Mouse (Mus musculus) retina, adult 2 months (tissue): Measurements from ENCODE around the gene Map2k2.
"Not testable (repeated sequence)": the region's sequence is repeated elsewhere in the genome, so short reads cannot be mapped to it uniquely, and the experiment has no call there.

Experiments used
- DNase-seq: peaks from one replicate; pipeline ENCODE4 v3.0.0-alpha.2; 2012; ENCODE audit warnings: low read depth, low spot score

Map2k2 gene

DNA sequence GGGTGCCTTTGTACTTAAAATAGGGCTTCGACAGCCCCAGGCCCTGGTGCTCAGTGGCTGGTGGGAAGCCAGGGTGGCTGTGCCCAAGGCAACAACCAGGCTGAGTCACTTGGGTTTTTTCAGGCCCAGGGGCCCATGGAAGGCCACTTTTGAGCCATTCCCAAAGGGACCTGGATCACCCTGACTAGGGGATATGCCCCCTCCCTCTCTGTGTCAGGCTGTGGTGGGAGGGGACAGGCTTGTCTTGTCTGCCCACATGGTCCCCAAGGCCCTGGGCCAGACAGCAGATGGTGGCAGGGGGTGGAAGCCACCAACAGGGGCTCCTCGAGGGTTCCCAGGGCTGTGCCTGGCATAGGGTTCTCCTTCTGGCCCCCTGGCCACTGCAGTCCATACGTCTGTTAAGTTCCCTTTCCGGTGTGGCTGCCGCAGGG lies 36.9 kb downstream of the Map2k2 start:
- DNase-seq, result no peak

DNA sequence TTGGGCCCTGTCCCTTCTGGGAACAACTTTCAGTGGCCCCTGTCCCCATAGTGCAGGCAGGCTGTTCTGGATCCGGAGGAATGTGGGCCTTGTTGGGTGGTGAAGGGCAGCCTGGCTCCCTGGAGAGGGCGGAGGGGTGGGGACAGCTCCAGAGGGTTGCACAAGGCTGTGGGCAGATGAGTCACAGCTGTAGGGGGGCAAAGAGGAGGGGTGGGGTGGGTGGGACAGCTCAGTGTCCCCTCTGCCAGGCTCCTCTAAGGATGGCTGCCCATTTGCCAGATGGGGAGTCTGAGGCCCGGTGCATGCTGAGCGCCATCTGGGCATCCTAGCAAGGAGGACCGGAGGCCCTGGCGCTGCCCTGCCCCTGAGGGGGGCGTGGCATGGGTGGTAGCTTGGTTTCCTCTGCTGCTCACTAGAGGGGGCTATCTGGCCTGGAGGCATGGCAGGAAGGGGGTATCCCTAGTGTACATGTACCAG lies 37.5 kb downstream of the Map2k2 start:
- no peak for DNase-seq

DNA sequence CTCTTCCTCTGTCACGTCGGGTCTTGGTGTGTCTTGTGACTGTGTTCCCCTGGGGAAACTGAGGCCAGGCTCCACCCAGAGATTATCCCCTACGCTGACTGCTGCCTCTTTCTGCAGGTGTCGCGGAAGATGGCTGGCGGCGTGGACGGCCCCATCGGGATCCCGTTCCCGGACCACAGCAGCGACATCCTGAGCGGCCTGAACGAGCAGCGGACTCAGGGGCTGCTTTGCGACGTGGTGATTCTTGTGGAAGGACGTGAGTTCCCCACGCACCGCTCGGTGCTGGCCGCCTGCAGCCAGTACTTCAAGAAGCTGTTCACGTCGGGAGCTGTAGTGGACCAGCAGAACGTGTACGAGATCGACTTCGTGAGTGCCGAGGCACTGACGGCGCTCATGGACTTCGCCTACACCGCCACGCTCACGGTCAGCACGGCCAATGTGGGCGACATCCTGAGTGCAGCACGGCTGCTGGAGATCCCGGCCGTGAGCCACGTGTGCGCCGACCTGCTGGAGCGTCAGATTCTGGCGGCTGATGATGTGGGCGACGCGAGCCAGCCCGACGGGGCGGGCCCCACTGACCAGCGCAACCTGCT lies 38.2 kb downstream of the Map2k2 start:
- no peak for DNase-seq

DNA sequence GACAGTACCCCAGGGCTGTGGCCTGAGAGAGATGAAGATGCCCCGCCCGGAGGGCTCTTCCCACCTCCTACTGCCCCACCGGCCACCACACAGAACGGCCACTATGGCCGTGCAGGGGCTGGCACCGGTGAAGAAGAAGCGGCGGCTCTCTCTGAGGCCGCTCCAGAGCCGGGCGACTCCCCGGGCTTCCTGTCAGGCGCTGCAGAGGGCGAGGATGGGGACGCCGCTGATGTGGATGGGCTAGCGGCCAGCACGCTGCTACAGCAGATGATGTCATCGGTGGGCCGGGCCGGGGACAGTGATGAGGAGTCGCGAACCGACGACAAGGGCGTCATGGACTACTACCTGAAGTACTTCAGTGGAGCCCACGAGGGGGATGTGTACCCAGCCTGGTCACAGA lies 39.0 kb downstream of the Map2k2 start:
- DNase-seq, result no peak

DNA sequence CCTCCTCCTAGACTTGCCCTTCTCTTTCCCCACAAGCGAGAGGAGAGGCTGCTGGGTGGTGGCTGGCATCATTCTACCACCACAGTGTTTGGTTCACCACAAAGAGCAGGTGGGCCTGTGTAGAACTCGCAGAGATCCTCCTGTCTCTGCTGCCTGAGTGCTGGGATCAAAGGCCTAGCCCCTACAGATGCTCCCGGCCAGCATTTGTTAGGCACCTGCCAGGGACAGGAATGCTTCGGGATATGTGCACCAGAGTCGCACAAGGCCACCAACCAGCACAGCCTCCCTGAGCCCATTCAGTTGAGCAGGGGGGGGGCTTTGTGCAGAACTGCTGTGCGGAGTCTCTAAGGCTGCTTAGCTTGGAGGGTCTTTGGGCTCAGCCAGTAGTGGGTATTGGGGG lies 39.6 kb downstream of the Map2k2 start:
- DNase-seq, result no peak

DNA sequence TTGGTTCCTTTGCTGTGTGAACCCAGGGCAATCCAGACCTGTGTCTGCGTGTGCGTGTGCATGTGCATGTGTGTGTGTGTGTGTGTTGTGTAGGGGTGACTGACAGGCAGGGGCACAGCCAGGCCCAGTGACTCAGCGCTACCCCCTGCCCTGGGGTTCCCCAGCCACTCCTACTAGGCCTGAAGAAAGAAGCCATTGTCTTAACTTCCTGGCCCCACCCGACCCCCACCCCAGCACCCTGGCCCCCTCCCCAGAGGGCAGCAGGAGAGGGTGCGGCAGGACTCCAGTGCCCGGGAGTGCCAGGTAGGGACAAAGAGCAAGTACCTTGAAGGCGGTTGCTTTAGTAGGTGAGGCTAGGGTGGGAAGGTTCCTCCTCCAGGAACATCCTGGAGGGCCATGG lies 40.1 kb downstream of the Map2k2 start:
- no peak for DNase-seq

DNA sequence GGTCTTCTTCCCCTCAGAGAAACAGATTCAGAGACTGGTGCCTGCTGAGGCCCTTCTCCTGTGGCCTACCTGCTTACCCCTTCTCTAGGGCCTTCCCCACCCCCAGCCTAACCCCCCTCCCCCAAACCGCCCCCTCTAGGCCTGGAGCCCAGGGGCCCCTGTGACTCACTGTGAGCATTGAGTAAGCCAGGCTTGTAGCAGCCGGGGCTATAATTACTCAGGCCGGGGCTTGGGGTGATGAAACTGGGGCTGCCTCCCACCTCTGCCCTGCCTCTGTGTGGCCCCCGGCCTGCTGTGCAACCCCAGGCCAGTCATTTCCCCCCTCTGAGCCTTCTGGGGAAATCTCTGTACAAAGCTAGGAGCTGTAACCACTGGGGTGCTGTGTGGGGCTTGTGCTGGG lies 40.6 kb downstream of the Map2k2 start:
- DNase-seq, result no peak

DNA sequence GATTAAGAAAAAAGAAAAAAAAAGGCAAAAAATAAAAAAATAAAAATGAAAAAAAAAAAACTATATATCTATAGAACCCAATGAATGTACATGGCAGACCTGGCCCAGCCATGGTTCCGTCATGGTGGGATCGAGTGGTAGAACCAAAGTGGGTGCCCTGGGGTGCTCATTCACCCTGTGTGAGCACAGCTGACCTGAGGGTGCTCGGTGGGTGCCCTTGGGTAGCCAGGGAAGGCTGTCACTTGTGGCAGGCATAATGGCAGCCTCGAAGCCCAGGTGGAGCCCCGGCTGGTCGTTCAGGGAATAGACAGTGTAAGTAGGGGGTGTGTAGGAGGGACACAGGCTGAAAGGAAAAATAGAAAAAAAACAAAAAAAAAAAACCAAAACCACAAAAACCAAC lies 45.5 kb downstream of the Map2k2 start:
- DNase-seq, result no peak

DNA sequence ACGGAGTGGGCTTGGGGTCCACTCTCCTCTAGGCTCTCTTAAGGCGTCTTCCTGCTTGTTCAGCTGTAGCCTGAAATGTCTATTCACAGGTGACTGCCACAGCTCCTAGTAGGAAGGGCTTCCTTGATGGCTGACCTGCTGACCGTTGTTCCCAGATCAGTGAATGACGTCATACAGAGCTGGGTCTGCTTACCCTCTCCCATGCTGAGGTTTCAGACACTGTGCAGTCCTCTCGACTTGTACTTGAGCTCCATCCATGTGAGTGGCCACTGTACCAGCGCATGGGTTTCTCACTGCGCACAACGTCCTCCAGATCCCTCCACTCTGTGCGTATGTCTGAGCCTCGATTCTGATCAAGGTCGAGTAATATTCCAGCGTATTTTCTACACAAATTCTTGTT lies 46.9 kb downstream of the Map2k2 start:
- DNase-seq, result no peak

DNA sequence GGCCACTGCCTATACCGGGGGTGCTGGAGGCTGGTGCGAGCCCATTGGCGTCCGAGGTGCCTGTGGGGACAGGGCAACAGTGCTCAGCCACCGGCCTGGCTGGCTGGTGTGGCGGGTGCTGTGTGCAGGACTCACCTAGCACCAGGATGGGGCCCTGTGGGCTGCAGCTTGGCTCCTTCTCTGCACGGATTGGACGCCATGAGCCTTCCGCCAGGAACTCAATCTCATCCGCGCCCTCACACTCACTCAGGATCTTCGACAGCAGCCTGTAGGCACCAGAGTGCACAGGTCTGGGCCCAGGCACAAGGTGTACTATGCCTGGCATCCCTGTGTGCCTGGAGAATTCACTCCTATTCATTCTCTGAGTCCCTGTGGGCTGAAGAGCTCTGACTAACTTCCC lies 48.6 kb downstream of the Map2k2 start:
- no peak for DNase-seq

DNA sequence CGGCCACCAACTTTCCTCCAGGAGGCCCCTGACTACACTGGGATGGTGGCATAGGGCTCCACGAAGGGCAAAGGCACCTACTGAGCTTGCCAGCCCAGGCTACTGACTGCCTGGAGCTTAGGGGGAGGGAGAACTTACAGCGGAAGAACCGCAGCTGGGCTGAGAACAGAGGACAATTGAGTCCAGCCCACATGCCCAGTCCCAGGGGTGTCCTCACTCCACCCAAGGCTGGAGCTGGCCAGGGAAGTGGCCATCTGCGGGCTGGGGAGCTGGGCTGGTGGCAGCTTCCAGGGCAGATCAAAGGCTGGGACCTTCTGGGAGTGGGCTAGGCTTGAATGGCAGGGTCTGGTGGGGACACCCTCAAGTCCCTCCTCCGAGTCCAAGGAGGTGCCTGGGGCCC lies 49.0 kb downstream of the Map2k2 start:
- no peak for DNase-seq

DNA sequence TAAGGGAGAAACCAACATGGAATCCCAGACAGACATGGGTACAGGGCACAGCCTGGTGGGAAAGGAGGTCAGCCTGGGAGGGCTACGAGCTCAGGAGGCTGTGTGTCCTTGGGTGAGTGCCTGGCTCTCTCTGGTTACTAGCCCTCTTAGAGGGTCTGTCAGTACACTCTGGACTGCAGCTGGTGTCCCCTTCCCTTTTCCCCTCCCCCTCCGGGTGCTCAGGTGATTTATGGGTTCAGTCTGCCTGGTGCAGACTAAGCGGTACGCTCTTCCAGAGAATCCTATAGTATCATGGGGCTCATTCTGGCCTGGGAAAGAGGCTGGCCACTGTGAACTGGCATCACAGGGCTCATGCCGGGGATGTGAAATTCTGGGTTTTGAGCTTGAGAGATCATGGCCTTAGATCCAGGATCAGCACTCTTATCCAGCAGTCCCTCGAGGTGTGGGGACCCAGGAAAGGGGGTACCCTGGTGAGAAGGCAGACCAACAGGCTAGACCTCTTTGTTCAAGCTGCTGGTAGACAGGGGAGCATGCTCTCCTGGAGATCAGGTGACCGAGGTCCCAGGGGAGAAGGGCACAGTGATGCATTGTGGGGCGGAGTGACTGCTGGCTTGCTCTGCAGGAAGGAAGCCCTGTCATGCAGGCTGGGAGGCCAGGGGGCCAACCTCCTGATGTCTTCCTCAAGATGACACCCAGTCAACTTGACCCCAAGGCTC lies 56.0 kb downstream of the Map2k2 start:
- DNase-seq, result no peak

DNA sequence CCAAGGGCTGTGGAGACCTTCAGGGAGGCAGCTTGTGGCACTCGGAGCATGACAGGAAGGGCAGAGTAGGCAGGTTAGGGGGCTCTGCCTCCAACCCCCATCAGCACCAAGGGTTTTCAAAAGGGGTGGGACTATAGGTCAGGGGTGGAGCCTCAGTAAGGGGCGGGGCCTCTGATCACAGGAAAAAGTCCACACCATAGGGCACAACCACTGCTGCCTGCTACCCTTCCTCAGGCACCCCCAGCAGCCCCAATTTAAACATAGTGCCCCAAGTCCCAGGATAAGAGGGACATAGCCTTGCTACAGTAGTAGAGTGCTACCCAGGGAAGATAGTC lies 56.6 kb downstream of the Map2k2 start:
- DNase-seq, result no peak

DNA sequence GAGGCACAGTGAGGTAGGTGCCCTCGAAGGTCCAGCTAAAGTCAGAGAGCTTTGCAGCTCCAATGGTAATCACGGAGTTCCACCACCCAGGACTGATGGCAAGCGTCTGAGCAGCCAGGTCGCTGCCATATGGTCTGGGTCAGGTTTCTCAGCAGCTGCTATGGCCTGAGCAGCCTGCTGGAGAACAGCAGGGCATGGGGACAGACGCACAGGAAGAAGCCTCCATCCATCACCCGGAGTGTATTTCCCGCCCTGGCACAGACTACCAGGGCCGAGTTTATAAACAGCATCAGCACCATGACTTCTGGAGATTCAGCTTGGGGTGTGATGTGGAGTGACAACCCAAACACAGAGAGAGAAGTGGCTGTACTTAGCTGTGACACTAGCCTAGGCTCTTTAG lies 59.4 kb downstream of the Map2k2 start:
- no peak for DNase-seq

DNA sequence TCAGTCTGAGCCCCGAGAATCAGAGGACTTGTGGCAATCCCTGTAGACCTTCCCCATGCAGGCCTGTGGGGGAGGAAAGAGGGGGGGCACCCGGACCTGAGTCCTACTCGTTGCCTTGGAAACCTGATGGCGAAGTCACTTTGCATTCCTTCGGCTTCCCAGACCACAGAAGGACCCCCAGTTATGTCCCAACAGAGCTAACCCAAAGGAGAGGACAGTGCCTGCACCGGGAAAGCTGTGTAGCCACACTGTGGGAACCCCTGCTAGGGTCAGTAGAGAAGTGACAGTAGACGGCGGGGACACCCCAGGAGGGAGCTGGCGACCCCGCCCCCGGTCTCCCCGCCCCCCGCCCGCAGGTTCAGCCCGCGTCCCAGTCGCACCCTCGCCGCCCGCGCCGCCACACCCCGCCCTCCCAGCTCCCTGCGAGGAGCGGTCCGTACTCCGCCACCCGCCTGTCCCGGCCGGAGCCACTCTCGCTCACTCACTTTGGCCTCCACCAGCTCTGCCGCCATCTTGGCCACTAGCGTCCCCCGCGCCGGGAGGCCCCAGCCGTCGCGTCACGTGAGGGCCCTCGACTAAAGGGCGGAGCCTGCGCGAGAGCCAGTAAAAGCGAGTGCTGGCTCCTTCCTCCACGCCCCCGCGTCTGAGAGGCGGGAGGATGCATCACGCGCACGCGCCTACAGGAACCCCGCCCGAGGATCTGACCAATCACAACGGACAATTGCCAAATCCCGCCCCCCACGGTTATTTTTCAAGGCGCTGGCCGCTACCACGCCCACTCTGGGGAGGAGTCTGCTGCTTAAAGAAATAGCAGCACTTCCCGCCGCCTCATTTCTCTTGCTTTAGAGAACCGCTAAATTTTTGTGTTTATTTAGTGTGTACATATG lies 61.7 kb downstream of the Map2k2 start, which contains the start of gene Pias4:
Gene Pias4 (minus strand): TSS at position 724 of the 887 bp plus-strand sequence.
- peak; percentile 99 for DNase-seq

DNA sequence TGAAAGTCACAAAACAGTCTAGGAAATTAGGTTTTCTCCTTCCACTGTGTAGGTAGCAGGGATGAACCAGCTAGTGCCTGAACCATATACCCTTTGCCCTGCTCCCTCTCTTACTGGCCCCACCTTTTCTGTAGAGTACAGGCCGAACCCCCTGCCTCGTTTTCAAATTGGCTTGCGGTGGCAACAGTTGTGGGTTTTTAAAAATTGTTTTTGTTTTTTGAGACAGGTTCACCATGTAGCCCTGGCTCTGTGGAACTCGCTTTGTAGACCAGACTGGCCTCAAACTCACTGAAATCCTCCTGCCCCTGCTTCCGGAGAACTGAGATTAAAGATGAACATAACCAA lies 62.3 kb downstream of the Map2k2 start:
- DNase-seq, result no peak

DNA sequence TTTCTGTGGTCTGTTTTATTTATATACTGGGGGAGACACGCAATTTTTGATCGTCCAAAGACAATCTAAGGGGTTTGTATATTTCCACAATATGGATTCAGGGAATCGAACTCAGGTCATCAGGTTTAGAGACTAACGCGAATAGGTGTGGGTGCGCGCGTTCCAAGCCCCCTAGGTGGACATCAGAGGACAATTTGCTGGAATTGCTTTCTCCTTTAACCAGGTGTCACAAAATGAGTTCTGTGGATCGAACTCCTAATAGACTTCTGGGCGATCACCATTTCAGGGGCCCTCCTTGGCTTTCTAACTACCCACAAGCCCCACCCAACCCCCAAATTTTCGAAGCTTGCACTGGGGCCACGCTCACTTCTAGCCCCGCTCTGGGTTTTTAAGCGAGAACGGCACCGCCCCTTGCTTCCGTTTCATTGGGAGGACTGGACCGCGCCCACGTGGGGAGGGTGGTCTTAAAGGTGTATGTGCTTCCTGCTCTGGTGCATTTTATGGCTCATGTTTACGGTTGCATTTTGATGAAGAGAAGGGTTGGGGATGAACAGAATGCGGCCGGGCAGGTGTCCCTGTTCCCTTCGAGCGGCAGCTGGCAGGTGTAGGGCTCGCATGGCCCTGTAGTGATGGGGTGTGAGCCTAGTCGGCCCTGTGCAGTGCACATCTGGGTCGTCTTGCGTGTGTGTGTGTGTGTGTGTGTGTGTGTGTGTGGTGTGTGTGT lies 63.0 kb downstream of the Map2k2 start:
- DNase-seq, result no peak

DNA sequence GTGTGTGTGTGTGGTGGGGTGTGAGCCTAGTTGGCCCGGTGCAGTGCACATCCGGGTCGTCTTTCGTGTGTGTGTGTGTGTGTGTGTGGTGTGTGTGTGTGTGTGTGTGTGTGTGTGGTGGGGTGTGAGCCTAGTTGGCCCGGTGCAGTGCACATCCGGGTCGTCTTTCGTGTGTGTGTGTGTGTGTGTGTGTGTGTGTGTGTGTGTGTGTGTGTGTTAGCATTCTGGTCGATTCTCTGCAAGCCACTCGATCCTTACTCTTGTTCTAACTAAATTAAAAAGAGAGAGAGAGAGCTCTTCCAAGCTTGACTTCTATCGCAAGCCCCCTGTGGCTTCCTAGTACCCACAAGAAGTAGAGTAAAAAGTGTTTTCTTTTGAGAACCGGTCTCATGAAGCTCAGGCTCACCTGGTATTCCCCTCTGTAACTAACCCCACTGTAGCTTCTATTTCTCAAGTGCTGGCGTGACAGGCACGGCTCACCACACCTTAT lies 63.7 kb downstream of the Map2k2 start:
- DNase-seq, result not testable (repeated sequence)

DNA sequence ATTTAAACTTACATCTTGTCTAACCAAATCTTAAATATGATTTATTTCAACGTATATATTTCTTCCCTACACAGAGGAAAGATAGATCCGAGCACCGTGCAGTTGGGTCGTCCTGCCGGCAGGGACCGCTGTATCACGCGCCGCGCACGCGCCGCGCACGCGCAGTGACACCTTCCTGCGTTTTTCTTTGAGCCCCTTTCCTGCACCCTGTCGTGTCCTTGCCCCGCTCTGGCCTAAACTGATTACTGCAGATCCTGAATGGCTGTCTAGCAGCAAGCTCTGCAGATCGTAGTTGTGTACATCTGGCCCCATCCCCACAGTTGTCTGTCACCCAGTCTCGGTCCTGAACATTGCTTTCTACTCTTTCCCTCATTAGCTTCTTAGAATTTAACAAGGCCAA lies 67.4 kb downstream of the Map2k2 start:
- peak; percentile 75 for DNase-seq

DNA sequence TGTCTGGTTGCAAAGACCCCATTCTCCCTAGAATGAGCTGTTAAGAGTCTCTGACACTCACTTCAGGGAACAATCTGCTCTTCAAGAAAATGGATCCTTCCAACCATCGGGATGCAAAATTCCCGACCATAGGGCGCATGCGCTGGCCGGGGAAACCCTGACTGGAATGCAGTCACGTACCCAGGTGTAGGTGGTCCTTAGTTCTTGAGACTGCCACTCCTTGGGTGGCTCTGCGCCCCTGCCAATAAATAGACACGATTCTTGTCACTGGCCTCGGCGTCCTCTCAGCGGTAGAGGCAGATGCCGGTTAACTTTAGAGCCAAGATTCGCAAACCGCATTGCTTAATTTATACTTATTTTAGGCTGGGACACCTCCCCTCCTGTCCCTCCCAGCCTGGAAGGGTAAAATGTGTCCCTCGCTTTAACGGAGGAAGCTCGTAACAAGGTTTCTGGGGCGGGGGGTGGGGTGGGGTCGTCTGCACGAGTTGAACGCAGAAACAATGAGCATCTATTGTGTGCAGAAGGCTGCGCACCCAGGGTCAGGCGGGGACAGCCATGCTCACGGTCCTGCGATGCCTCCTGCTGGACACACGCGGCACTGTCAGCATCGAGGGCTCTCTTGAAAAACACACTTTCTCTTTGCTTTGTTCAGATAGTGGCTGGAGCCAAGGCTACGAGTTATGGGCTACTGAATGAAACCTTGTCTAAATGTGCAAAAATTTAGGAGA lies 69.1 kb downstream of the Map2k2 start:
- no peak for DNase-seq

DNA sequence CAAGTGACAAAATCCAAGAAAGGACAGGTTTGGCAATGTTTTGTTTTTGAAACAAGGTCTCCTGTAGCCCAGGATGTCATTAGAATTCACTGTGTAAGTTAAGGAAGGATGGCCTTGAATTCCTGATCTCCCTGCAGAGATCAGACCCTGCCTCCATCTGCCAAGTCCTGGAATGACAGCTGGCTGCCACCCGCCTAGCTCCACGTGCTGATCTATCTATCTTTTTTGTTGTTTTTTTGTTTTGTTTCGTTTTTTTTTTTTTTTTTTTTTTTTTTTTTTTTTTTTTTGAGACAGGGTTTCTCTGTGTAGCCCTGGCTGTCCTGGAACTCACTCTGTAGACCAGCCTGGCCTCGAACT lies 69.6 kb downstream of the Map2k2 start:
- not testable (repeated sequence) for DNase-seq
